Mouse (Mus musculus) neural tube, embryonic 14.5 days (tissue): ENCODE results near the gene Sspo. TPM values are rescaled to one million over a fixed set of nuclear protein-coding genes. Genes with fewer than 3 reads are reported as not detected.

Source experiments
- ATAC-seq: fragments of 200-750 bp; cut with Nextera tagmentation; 2 replicates; pipeline ENCODE4 v1.8.0; 2017; ENCODE audit warnings: low read depth, mild to moderate bottlenecking, moderate TSS enrichment, moderate library complexity
- H3K27ac ChIP-seq: fragments of 300-500 bp; sonication (generic); 2 replicates; pipeline ENCODE4 v1.5.1; 2014; ENCODE audit warnings: low read depth, mild to moderate bottlenecking, control low read depth, low read length, moderate library complexity, mixed read lengths
- H3K27me3 ChIP-seq: fragments of 300-500 bp; sonication (generic); 2 replicates; pipeline ENCODE4 v1.6.1; 2014; ENCODE audit warnings: low read length; ENCODE audit not compliant: control insufficient read depth, insufficient read depth
- H3K36me3 ChIP-seq: fragments of 300-500 bp; sonication (generic); 2 replicates; pipeline ENCODE4 v1.6.1; 2014; ENCODE audit warnings: low read length, mixed read lengths; ENCODE audit not compliant: control insufficient read depth, insufficient read depth
- H3K4me1 ChIP-seq: fragments of 300-500 bp; sonication (generic); 2 replicates; pipeline ENCODE4 v1.6.1; 2014; ENCODE audit warnings: low read length; ENCODE audit not compliant: control insufficient read depth, insufficient read depth
- H3K4me2 ChIP-seq: fragments of 300-500 bp; sonication (generic); 2 replicates; pipeline ENCODE4 v1.6.1; 2014; ENCODE audit warnings: mild to moderate bottlenecking, low read depth, low read length, control low read depth
- H3K4me3 ChIP-seq: fragments of 300-500 bp; sonication (generic); 2 replicates; pipeline ENCODE4 v1.5.1; 2014; ENCODE audit warnings: low read depth, low read length, control low read depth, mixed read lengths
- H3K9ac ChIP-seq: fragments of 300-500 bp; sonication (generic); replicated peaks from 2 replicates; pipeline ENCODE4 v1.6.1; 2014; ENCODE audit warnings: low read depth, mild to moderate bottlenecking, control low read depth, low read length, mixed read lengths
- H3K9me3 ChIP-seq: fragments of 300-500 bp; sonication (generic); 2 replicates; pipeline ENCODE4 v1.6.1; 2016; ENCODE audit warnings: low read length; ENCODE audit not compliant: control insufficient read depth
- WGBS: fragments of 180-500 bp; shearing (Covaris S2); extraction: QIAGEN DNeasy Blood & Tissue Kit; methylation state at CpG from one replicate; pipeline ENCODE4 v1.1.7; 2014; 5-methylcytosine and 5-hydroxymethylcytosine counted together
- polyA plus RNA-seq: library from polyadenylated mRNA; unstranded; fragments of >200 nt; fragmentation: Nextera tagmentation; extraction: Ambion mirVana; gene quantifications from 2 replicates; pipeline ENCODE4 v1.2.1, GENCODE M21; 2014

Sspo gene
- polyA plus RNA-seq, 1 experiment from 2014 or later = 0.16 TPM

DNA sequence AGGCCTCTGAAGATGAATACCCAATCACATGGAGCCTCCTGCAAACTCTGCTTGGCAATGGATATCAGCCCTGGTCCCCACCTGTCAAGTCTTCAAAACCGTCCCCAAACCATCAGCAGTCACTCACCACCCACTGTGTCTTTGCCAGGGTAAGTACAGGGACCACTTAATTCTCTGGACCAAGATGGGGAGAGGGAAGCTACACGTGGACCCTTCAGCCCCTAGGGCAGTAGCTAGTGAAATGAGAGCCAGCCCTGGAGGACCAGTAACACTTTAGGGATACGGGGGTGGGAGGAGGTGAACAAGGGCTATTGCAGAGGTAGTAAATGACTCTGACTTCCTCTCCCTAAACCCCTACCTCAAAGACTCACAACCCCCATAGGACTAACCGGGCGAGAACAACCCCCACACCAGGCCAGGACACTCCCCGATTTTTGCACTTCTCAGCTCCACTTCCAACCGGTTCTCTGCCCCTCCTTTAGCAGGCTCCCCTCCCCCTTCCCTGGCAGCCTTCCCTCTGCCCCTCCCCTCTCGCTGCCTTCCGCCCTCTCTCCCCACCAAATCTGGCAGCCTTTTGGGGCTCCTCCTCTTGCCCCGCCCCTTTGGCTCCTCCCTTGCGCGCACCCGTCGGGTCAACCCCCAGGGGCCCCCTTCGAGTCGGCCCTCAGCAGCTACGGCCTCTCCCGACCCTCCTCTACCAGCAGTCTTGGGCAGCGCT lies 4.3 kb upstream of the Sspo start:
- peak; percentile 82 for ATAC-seq
- peak overlapping the region; percentile 80 for H3K4me2 ChIP-seq
- peaks cover 6% of the 10 kb centered on the region; the same call in 1 of the 2 replicates for H3K4me1 ChIP-seq
- peak overlapping the region; percentile 70 for H3K4me3 ChIP-seq
- WGBS = 2% methylated on average over 17 of the region's 19 CpGs
- no peaks in the 10 kb centered on the region for H3K9me3 ChIP-seq
- H3K9ac ChIP-seq = peak overlapping the region; percentile 55
- H3K27me3 ChIP-seq = peaks cover 9% of the 10 kb centered on the region
- H3K36me3 ChIP-seq = no peaks in the 10 kb centered on the region
- peak overlapping the region; percentile 81 for H3K27ac ChIP-seq

DNA sequence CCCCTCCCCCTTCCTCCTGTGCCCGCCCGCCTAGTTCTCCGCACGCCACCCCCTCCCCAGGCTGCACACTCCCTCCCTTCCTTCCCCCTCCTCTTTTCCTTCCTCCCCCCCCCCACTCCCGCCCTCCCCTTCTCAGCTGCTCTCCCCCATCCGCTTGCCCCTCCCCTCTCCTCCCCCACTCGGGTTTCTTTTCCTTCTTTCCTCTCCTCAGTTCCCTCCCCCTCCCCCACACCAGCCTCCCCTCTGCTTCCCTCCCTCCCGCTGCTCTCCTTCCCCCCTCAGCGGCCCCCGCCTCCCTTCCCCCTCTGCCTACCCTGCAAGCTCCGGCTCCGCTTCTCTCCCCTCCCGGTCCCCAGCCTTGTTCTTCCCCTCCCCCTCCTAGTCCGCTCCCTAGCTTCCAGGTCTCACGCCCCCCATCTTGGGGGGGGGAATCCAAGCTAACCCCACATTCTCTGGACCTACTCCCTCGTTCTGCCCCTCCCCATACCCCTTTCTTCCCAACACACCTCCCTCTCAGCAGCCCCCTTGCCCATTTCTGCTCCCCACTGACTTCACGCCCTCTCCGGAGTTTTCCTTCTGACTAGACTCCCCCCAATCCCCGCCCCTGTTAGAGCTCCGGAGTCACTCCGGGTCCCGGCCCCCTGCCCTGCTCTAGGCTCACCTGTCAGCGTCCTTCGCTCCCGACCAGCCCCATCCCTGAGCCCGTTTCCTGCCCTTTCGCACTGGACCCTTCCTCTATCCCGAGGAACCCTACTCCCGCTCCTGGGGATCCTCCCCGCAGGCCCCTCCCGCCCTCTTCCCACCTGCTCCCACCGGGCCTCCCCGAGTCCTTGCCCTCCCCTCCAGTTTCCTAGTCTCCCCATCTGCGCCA lies 3.5 kb upstream of the Sspo start:
- H3K27ac ChIP-seq = peak overlapping the region; percentile 81
- ATAC-seq = peak; percentile 72
- 1% methylated on average over 29 of the region's 34 CpGs for WGBS
- peak overlapping the region; percentile 70 for H3K4me3 ChIP-seq
- no peaks in the 10 kb centered on the region for H3K36me3 ChIP-seq
- H3K9me3 ChIP-seq = no peaks in the 10 kb centered on the region
- H3K9ac ChIP-seq = peak overlapping the region; percentile 55
- H3K4me1 ChIP-seq = no peaks in the 10 kb centered on the region
- peaks cover 1% of the 10 kb centered on the region; the same call in 1 of the 2 replicates for H3K27me3 ChIP-seq
- peak overlapping the region; percentile 80 for H3K4me2 ChIP-seq

DNA sequence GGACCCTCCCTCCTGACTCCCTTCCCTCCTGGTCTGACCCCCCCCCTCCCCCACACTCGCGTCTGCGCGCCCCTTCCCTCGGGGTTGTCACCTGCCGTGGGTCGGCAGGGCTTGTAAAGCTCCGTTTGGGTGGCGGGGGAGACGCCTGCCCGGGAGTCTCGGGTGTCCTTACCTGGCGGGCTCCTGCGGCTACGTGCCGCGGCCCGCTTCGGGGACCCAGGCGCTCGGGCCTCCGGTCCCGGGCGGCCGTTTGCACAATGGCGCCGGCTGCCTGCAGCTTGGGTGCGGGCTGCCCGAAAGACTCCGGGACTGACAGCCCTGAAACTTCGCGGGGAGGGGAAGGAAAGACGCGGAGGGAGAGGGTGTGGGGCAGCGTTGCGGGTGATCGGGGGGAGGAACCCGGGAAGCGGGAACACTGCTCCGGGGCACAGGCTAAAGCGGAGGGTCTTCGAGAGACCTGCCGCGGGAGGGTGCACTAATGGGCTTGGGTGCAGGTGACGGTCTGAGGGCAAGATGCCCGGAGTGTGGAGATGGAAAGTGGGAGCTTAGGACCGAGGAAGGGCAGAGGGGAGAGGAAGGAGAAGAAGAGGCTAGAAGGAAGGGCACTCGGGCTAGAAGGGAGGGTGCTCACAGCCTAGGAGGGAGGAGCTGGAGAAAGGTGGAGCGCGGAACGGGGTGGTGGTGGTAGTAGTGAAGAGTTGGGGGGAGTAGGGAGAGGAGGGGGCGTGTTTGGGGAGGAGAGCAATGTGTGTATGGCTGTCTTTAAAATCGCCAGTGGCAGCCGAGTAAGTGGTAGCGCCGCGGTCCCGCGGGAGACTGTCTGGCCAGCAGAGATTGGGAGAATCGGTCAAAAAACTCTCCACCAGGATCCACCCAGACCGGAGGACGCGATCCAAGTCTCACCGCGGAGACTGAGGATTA lies 2.6 kb upstream of the Sspo start, which contains the start of gene Zfp467:
Gene Zfp467, minus strand, starts transcription at position 645 of the 921 bp plus-strand sequence.
- ATAC-seq = peak; percentile 29
- H3K27me3 ChIP-seq = no peaks in the 10 kb centered on the region
- under 1% methylated on average over 60 of the region's 65 CpGs for WGBS

DNA sequence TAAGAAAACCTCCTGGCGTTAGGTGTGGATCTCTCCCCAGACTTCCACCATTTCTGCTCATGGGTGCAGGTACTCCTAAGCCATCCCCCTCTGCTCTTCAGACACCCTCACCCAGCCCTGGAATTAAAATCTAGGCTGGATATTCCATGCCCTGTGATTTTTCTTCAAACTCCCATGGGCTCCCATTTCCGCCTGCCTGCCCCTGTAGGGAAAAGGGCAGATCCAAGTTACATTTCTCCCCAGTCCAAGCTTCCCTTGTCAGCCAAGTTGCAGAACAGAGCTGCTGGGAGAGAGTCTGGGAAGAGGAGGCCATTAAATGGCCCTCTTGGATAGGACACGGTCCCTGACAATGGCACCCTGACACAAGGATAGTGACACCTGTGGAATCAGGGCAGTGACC lies 1.8 kb upstream of the Sspo start:
- no peaks in the 10 kb centered on the region for H3K27me3 ChIP-seq
- H3K36me3 ChIP-seq = no peaks in the 10 kb centered on the region
- H3K4me2 ChIP-seq = peak overlapping the region; percentile 80
- 29% methylated on average over 3 of the region's 3 CpGs for WGBS
- no peak overlapping the region for H3K27ac ChIP-seq
- peak overlapping the region; percentile 70 for H3K4me3 ChIP-seq
- no peak overlapping the region for H3K9ac ChIP-seq
- H3K4me1 ChIP-seq = no peaks in the 10 kb centered on the region
- no peaks in the 10 kb centered on the region for H3K9me3 ChIP-seq
- ATAC-seq = no peak

More for the DNA sequence above, 2.6 kb upstream of the Sspo start, which contains the start of gene Zfp467:
- Histone ChIP-seq H3K4me3 (peak within 1 kb of the TSS; percentile 70), H3K27ac (peak within 1 kb of the TSS; percentile 81), H3K4me1 (no peaks in the 10 kb centered on the region), H3K9me3 (no peaks in the 10 kb centered on the region), H3K9ac (peak within 1 kb of the TSS; percentile 55), H3K4me2 (peak within 1 kb of the TSS; percentile 80), H3K36me3 (no peaks in the 10 kb centered on the region)

DNA sequence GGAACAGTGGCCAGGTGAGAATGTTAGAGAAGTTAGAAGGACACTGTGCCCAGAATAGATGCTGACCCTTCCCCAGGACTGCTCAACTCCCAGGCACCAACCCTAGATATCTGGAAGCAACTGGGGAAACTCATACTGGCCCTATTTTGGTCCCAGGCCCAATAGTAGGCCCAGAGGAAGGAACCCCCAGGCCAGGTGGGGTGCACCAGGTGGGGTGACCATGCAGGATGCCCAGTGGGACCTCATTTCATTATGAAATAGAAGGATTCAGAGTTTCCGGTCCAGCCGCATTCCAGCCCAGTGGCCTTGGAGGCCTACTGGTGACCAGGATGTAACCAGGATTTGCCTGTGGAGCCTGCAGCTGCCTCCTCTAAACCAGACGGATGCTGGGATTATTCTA lies 1.1 kb upstream of the Sspo start:
- no peak overlapping the region for H3K4me2 ChIP-seq
- ATAC-seq = no peak
- no peak overlapping the region for H3K4me3 ChIP-seq
- no peak overlapping the region for H3K9ac ChIP-seq
- no peaks in the 10 kb centered on the region for H3K27me3 ChIP-seq
- H3K4me1 ChIP-seq = no peaks in the 10 kb centered on the region
- no peak overlapping the region for H3K27ac ChIP-seq
- no peaks in the 10 kb centered on the region for H3K9me3 ChIP-seq
- 78% methylated on average over 3 of the region's 3 CpGs for WGBS
- H3K36me3 ChIP-seq = no peaks in the 10 kb centered on the region

DNA sequence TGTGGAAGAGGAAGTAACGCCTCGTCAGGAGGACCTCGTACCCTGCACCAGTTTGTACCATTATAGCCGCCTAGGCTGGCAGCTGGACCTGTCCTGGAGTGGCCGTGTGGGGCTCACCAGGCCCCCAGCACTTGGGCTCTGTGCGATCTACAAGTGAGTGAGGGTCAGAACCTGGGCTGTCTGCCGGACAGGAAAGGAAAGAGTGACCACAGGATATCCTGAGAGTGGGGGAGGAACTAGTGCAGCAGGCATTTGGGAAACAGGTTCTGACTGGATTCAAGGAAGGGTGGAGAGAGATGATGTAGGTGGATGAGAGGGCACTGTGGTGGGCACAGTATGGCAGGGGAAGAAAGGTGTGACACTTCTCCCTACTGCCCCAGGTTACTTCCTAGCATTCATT lies 498 bp downstream of the Sspo start:
- no peaks in the 10 kb centered on the region for H3K27me3 ChIP-seq

DNA sequence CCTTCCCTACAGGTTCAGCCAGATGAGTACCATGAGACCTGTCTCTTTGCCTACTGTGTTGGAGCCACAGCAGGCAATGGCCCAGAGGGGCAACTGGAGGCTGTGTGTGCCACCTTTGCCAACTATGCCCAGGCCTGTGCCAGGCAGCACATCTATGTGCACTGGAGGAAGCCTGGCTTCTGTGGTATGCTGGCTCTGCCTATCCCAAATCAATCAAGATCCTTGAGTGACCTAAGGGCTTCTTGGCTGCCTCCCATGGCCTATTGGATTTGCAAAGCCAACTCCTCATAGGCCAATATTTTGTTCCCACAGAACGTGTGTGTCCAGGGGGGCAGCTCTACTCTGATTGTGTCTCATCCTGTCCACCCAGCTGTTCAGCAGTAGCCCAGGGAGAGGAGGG lies 4.1 kb downstream of the Sspo start:
- no peaks in the 10 kb centered on the region for H3K27me3 ChIP-seq
- WGBS = 48% methylated on average over 1 of the region's 1 CpGs
- no peak for ATAC-seq
- H3K4me3 ChIP-seq = no peak overlapping the region
- no peaks in the 10 kb centered on the region for H3K9me3 ChIP-seq
- H3K9ac ChIP-seq = no peak overlapping the region
- H3K27ac ChIP-seq = no peak overlapping the region
- no peak overlapping the region for H3K4me2 ChIP-seq
- no peaks in the 10 kb centered on the region for H3K36me3 ChIP-seq
- H3K4me1 ChIP-seq = no peaks in the 10 kb centered on the region

More for the DNA sequence above, 498 bp downstream of the Sspo start:
- no peak overlapping the region for H3K9ac ChIP-seq
- 83% methylated on average over 7 of the region's 7 CpGs for WGBS
- H3K36me3 ChIP-seq = no peaks in the 10 kb centered on the region
- H3K4me3 ChIP-seq = no peak overlapping the region
- no peak for ATAC-seq
- no peaks in the 10 kb centered on the region for H3K4me1 ChIP-seq
- no peak overlapping the region for H3K27ac ChIP-seq
- no peaks in the 10 kb centered on the region for H3K9me3 ChIP-seq
- H3K4me2 ChIP-seq = no peak overlapping the region

DNA sequence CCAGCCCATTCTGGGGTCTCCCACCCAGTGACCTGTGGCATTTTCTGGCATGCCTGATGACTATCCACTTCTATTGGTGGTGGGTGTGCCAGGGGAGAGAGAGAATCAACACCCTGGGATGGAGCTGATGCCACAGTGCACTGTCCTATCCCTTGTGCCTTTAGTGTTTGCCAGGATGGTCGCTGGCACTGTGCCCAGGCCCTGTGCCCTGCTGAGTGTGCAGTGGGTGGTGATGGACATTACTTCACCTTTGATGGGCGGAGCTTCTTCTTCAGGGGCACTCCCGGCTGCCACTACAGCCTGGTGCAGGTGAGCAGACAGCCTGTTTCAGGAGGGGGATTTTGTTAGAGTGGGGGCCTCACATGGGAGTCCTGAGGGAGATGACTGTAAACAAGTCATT lies 4.7 kb downstream of the Sspo start:
- no peaks in the 10 kb centered on the region for H3K9me3 ChIP-seq
- ATAC-seq = no peak
- 79% methylated on average over 3 of the region's 3 CpGs for WGBS
- H3K9ac ChIP-seq = no peak overlapping the region
- no peaks in the 10 kb centered on the region for H3K4me1 ChIP-seq
- H3K4me3 ChIP-seq = no peak overlapping the region
- no peaks in the 10 kb centered on the region for H3K27me3 ChIP-seq
- no peak overlapping the region for H3K4me2 ChIP-seq
- H3K36me3 ChIP-seq = no peaks in the 10 kb centered on the region
- no peak overlapping the region for H3K27ac ChIP-seq
